Mouse (Mus musculus) liver, embryonic 11.5 days (tissue): Measurements from ENCODE around the gene Gm136. TPM values are rescaled to one million over a fixed set of nuclear protein-coding genes. Genes with fewer than 3 reads are reported as not detected.

Experiments
- ATAC-seq: fragments of 200-750 bp; cut with Nextera tagmentation; replicated peaks from 2 replicates; pipeline ENCODE4 v1.8.0; 2017; ENCODE audit warnings: moderate number of reproducible peaks, mild to moderate bottlenecking, moderate TSS enrichment, moderate library complexity; ENCODE audit not compliant: low FRiP score
- DNase-seq: peaks from one replicate; pipeline ENCODE4 v3.0.0-alpha.2; 2017; ENCODE audit warnings: low spot score
- H3K27ac ChIP-seq: fragments of 300-500 bp; sonication (generic); 2 replicates; pipeline ENCODE4 v1.5.1; 2014; ENCODE audit warnings: mild to moderate bottlenecking, low read depth, low read length, control low read depth
- H3K27me3 ChIP-seq: fragments of 300-500 bp; sonication (generic); replicated peaks from 2 replicates; pipeline ENCODE4 v1.6.1; 2014; ENCODE audit warnings: low read length, mixed read lengths; ENCODE audit not compliant: control insufficient read depth, insufficient read depth
- H3K36me3 ChIP-seq: fragments of 300-500 bp; sonication (generic); 2 replicates; pipeline ENCODE4 v1.6.1; 2014; ENCODE audit warnings: mild to moderate bottlenecking, low read length, moderate library complexity, mixed read lengths; ENCODE audit not compliant: control insufficient read depth, insufficient read depth
- H3K4me1 ChIP-seq: fragments of 300-500 bp; sonication (generic); replicated peaks from 2 replicates; pipeline ENCODE4 v1.6.1; 2014; ENCODE audit warnings: low read length, mixed read lengths; ENCODE audit not compliant: control insufficient read depth, insufficient read depth
- H3K4me2 ChIP-seq: fragments of 300-500 bp; sonication (generic); 2 replicates; pipeline ENCODE4 v1.6.1; 2014; ENCODE audit warnings: mild to moderate bottlenecking, control low read depth, moderate library complexity
- H3K4me3 ChIP-seq: fragments of 300-500 bp; sonication (generic); 2 replicates; pipeline ENCODE4 v1.5.1; 2014; ENCODE audit warnings: low read depth, low read length, control low read depth
- H3K9ac ChIP-seq: fragments of 300-500 bp; sonication (generic); 2 replicates; pipeline ENCODE4 v1.6.1; 2014; ENCODE audit warnings: low read depth, low read length, control low read depth
- H3K9me3 ChIP-seq: fragments of 300-500 bp; sonication (generic); 2 replicates; pipeline ENCODE4 v1.6.1; 2016; ENCODE audit warnings: low read length, inconsistent platforms, mixed read lengths; ENCODE audit not compliant: control insufficient read depth
- WGBS: fragments of 180-500 bp; shearing (Covaris S2); extraction: QIAGEN DNeasy Blood & Tissue Kit; methylation state at CpG from one replicate; pipeline ENCODE4 v1.1.7; 2014; 5-methylcytosine and 5-hydroxymethylcytosine counted together
- polyA plus RNA-seq: library from polyadenylated mRNA; unstranded; fragments of >200 nt; fragmentation: Nextera tagmentation; extraction: Ambion mirVana; gene quantifications from 2 replicates; pipeline ENCODE4 v1.2.1, GENCODE M21; 2014

Gm136 gene
- polyA plus RNA-seq, result not detected in 2 replicates

DNA sequence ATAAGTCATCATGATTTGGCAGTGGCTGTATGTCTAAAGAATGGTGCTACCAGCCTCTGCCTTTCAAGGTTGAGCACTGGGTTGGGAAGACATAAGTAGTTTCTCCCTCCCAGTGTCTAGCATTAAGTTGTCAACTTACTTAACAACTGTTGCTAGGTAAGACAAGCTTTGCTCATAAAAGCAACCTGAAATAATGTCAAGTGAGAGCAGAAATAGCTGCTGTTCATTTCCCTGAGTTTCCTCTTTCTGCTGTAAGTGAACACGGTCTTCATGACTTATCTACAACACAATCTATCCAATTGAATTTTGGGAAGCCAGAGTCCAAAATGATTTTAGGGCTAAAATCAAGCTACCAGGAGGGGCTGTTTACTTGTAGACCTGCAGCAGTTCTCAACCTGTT lies at the start of gene Gm136:
Gene Gm136, minus strand, starts transcription at position 101 of the 400 bp plus-strand sequence.
- no peak within 1 kb of the TSS for H3K27ac ChIP-seq
- H3K4me2 ChIP-seq, result no peak within 1 kb of the TSS
- H3K27me3 ChIP-seq, result no peaks in the 10 kb centered on the region
- no peak for DNase-seq
- H3K36me3 ChIP-seq, result no peaks in the 10 kb centered on the region
- no peak within 1 kb of the TSS for H3K9ac ChIP-seq
- no peaks in the 10 kb centered on the region for H3K9me3 ChIP-seq
- H3K4me3 ChIP-seq, result no peak within 1 kb of the TSS
- ATAC-seq, result no peak
- no peaks in the 10 kb centered on the region for H3K4me1 ChIP-seq
- whole genome bisulfite sequencing, result 75% methylated on average over 1 of the region's 1 CpGs

DNA sequence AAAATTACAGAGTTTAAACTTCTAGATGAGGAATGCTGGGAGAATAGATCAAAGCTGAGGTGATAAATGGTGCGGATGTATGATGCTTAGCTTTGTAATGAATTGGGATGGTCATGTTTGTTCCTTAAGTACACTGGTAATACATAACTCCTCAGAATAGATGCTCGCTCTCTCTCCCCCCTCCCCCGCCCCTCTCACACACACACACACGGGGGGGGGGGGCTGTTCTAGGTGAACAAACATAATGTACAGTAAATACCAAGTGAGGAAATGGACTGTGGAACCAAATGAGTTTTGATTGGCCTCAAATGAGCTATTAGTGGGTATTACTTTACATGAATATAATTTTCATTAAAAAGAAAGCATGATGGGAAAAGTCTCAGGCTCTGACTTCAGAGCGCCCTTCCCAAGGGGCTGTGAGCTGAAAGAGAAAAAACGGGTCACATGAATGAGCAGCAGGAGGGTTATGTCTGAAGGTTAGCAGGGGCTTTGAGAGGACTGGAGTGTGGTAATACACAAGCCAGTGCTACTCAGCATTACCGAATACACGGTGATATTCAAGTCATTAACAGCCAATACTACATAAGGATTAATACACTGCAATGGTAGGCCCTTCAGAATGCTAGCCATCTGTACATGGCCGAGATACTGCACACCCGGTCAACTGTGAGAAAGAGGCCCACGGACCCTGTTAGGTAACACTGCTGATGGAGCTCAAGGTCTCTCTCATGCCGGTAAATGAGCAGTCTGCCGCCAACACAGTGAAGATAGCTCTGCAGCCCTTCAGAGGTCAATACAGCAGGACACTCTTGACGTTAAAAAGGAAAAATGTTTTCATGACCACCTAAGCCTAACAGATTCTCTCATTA lies 45.3 kb upstream of the Gm136 start:
- Histone ChIP-seq H3K4me1 (no peaks in the 10 kb centered on the region), H3K27me3 (no peaks in the 10 kb centered on the region), H3K36me3 (peaks cover 2% of the 10 kb centered on the region; the same call in 1 of the 2 replicates), H3K9me3 (no peaks in the 10 kb centered on the region), H3K4me3 (no peak overlapping the region), H3K27ac (no peak overlapping the region), H3K4me2 (no peak overlapping the region), H3K9ac (no peak overlapping the region)
- WGBS, result 81% methylated on average over 14 of the region's 14 CpGs
- DNase-seq (no peak), ATAC-seq (no peak)

DNA sequence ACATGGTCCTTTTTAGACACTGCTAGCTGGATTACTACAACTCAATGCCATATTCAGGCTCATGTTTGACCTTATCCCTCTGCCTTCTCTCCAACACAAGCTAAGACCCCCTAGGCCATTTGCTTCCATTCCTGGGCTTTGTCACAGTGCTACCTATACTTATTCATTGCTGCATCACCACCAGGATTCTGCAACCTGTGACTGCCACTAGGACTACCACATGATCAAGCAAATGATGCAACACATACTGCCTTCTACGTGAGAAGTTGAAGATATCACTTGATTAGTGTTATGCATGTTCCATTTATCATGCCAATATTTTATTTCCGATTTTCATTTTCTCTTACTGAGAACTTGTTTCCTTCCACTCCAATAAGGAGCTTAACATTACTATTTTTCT lies 41.9 kb upstream of the Gm136 start:
- ATAC-seq, result no peak
- Histone ChIP-seq H3K27ac (no peak overlapping the region), H3K9ac (no peak overlapping the region), H3K27me3 (no peaks in the 10 kb centered on the region), H3K9me3 (no peaks in the 10 kb centered on the region), H3K36me3 (no peaks in the 10 kb centered on the region), H3K4me2 (no peak overlapping the region), H3K4me3 (no peak overlapping the region), H3K4me1 (no peaks in the 10 kb centered on the region)
- 81% methylated on average over 2 of the region's 2 CpGs for WGBS
- DNase-seq, result no peak

GRCm38 (mm10) chr4:34797294-34797983 lies 41.4 kb upstream of the Gm136 start:
- no peak for DNase-seq
- H3K4me3 ChIP-seq, result no peak overlapping the region
- no peak overlapping the region for H3K4me2 ChIP-seq
- no peak overlapping the region for H3K27ac ChIP-seq
- ATAC-seq, result no peak
- no peaks in the 10 kb centered on the region for H3K9me3 ChIP-seq
- H3K36me3 ChIP-seq, result no peaks in the 10 kb centered on the region
- 69% methylated on average over 8 of the region's 8 CpGs for WGBS
- H3K9ac ChIP-seq, result no peak overlapping the region
- no peaks in the 10 kb centered on the region for H3K27me3 ChIP-seq
- H3K4me1 ChIP-seq, result no peaks in the 10 kb centered on the region

DNA sequence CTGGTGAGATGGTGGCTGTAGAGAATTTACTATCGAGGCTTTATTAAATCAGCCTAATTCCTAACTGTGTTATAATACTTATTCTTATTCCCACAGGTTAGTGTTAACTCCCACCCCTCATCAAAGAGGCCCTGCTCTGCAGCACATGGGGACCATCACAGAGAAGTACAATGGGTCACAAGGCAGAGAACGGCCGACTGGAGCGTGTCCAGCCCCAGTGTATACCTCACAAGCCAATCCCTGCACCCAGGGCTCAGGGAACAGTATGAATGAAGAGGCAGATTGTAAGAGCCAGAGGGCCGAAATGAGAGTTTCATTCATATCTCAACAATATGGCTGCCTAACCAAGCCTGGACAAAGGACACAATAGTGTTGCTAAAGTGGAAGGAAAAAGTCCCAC lies 40.2 kb upstream of the Gm136 start:
- no peaks in the 10 kb centered on the region for H3K9me3 ChIP-seq
- H3K4me1 ChIP-seq, result no peaks in the 10 kb centered on the region
- ATAC-seq, result no peak
- no peak overlapping the region for H3K4me2 ChIP-seq
- no peak overlapping the region for H3K4me3 ChIP-seq
- no peak overlapping the region for H3K9ac ChIP-seq
- H3K36me3 ChIP-seq, result no peaks in the 10 kb centered on the region
- H3K27me3 ChIP-seq, result no peaks in the 10 kb centered on the region
- no peak for DNase-seq
- H3K27ac ChIP-seq, result no peak overlapping the region
- 90% methylated on average over 5 of the region's 5 CpGs for WGBS

DNA sequence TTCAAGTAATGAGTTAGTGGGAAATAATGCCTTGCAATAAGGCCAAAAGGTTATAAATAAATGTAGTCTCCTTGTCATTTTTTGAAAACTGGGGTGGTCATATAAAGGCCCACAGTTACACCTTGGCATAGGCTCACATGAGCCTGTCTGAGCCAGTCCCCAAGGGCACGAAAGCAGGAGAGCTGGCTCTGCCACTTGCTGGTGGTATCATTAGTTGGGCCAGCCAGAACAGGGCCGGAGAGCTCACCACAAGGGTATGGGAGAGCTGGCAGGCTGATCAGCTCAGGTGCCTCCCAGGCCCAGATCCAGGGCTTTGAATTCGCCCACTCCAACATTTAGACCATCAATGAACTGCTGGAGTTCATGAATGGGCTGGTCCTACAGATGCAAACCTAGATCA lies 30.4 kb upstream of the Gm136 start:
- Histone ChIP-seq H3K27me3 (no peaks in the 10 kb centered on the region), H3K36me3 (no peaks in the 10 kb centered on the region), H3K4me2 (no peak overlapping the region), H3K9me3 (no peaks in the 10 kb centered on the region), H3K4me3 (no peak overlapping the region), H3K9ac (no peak overlapping the region), H3K4me1 (no peaks in the 10 kb centered on the region), H3K27ac (no peak overlapping the region)
- DNase-seq, result no peak
- ATAC-seq, result no peak
- WGBS, result 78% methylated on average over 3 of the region's 3 CpGs

DNA sequence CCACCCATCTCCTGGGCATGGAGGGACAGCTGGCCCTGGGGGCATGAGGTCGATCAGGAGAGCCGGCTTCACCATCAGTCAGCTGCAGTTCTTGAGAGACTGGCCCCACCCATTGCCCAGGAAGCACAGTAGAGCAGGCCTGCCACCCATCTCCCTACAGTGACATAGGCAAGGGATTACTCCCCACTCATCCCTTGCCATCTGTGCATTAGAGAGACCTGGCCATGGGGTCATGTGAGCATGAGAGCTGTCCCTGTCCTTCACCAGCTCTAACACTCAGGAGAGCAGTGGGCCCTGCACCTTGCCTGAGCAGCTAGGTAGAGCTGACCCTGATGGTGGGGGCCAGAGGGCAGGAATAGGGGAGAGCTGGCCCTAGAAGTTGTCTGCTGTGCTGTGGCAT lies 29.6 kb upstream of the Gm136 start:
- Histone ChIP-seq H3K9ac (no peak overlapping the region), H3K9me3 (no peaks in the 10 kb centered on the region), H3K36me3 (no peaks in the 10 kb centered on the region), H3K4me2 (no peak overlapping the region), H3K4me1 (no peaks in the 10 kb centered on the region), H3K27me3 (no peaks in the 10 kb centered on the region), H3K27ac (no peak overlapping the region), H3K4me3 (no peak overlapping the region)
- ATAC-seq, result no peak
- WGBS, result 84% methylated on average over 2 of the region's 2 CpGs
- DNase-seq, result no peak

- H3K27ac ChIP-seq, result no peak overlapping the region
- 69% methylated on average over 5 of the region's 5 CpGs for WGBS
- H3K9ac ChIP-seq, result no peak overlapping the region
- H3K4me3 ChIP-seq, result no peak overlapping the region
- no peaks in the 10 kb centered on the region for H3K27me3 ChIP-seq
- no peaks in the 10 kb centered on the region for H3K9me3 ChIP-seq
- no peak for DNase-seq
- no peaks in the 10 kb centered on the region for H3K4me1 ChIP-seq
- ATAC-seq, result no peak
- no peaks in the 10 kb centered on the region for H3K36me3 ChIP-seq
- no peak overlapping the region for H3K4me2 ChIP-seq
These were observed 28.8 kb upstream of the Gm136 start for GRCm38 (mm10) chr4:34784865-34785264.

- DNase-seq (no peak), ATAC-seq (no peak)
- Histone ChIP-seq H3K27ac (no peak overlapping the region), H3K9ac (no peak overlapping the region), H3K4me2 (no peak overlapping the region), H3K9me3 (no peaks in the 10 kb centered on the region), H3K4me3 (no peak overlapping the region), H3K27me3 (no peaks in the 10 kb centered on the region), H3K4me1 (no peaks in the 10 kb centered on the region), H3K36me3 (no peaks in the 10 kb centered on the region)
- 34% methylated on average over 4 of the region's 4 CpGs for WGBS
These were observed 26.7 kb upstream of the Gm136 start for GRCm38 (mm10) chr4:34782730-34783129.
